Mouse (Mus musculus) liver, postnatal 0 days (tissue): ENCODE data around the gene Spata21.

Experiments used
- CTCF ChIP-seq: sonication (generic); IDR thresholded peaks from 2 replicates; pipeline ENCODE4 v1.5.1; 2016; ENCODE audit warnings: antibody characterized with exemption, low read depth
- EP300 ChIP-seq: IDR thresholded peaks from 2 replicates; pipeline ENCODE4 v1.6.1; 2016; ENCODE audit warnings: antibody characterized with exemption, low read depth, mild to moderate bottlenecking

DNA sequence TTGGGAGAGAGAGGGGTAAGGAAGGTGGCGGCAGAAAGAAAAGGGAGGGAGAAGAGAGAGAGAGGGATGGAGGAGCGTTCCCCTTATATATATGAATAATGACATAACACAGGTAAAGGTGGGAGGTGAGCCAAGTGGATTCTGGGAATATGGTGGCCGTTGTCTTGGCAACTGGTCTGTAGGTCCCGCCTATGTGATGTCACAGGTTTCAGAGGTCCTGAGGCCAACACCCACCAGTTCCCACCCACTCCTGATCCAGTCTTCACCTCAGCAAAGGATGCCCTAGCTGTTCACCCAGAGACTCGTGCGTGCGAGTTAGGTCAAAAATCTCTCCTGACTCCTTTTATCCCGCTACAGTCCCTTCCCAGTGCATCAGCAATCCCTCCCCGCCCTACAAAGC, 13.2 kb downstream of the Spata21 start:
- TF ChIP-seq CTCF (no peak), EP300 (no peak)
